Mouse (Mus musculus) kidney, embryonic 16.5 days (tissue): Measurements from ENCODE around the gene Oprm1. TPM values are rescaled to one million over a fixed set of nuclear protein-coding genes. Genes with fewer than 3 reads are reported as not detected.

Experiments used
- polyA plus RNA-seq: library from polyadenylated mRNA; unstranded; fragments of >200 nt; fragmentation: Nextera tagmentation; extraction: Ambion mirVana; gene quantifications from 2 replicates; pipeline ENCODE4 v1.2.1, GENCODE M21; 2015

Oprm1 gene
- polyA plus RNA-seq, 1 experiment from 2014 or later: 0.24 TPM

Other genes with a start within 250 kb of the Oprm1 start
- gene Gm10945, start 3.3 kb downstream of the Oprm1 start, polyA plus RNA-seq: not detected in 2 replicates